Mouse (Mus musculus): ENCODE measurements around the gene Gorasp1. TPM values are rescaled to one million over a fixed set of nuclear protein-coding genes. Genes with fewer than 3 reads are reported as not detected.

Gorasp1 gene
- polyA plus RNA-seq, 1 experiment from 2014 or later = 26.5 TPM

- peaks cover 46% of the 10 kb centered on the region for H3K4me1 ChIP-seq
- no peak overlapping the region for H3K4me3 ChIP-seq
These were observed 29.0 kb upstream of the Gorasp1 start for GRCm38 (mm10) chr9:119966221-119966910.

DNA sequence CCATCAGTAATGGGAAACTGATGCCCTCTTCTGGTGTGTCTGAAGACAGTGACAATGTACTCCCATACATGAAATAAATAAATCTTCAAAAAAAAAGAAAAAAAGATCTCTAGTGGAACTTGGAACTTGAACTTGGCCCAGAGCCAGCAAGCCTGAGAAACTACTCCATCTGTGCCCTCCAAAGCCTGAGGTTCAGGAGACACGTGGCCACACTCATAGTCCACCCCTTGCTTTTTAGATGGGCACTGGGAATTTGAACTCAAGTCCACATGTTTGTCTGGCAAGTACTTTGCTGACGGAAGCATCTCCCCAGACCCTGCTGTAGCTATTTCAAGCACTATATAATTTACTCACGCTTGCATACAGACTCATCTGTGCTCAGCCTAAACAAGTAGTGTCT lies 27.8 kb upstream of the Gorasp1 start:
- H3K4me1 ChIP-seq = peaks cover 34% of the 10 kb centered on the region
- no peaks in the 10 kb centered on the region for H3K9me3 ChIP-seq
- peaks cover 9% of the 10 kb centered on the region; the same call in 1 of the 2 replicates for H3K27me3 ChIP-seq (ENCODE audit: insufficient read depth, poor library complexity, severe bottlenecking)
- H3K36me3 ChIP-seq = no peaks in the 10 kb centered on the region
- no peak overlapping the region for H3K4me3 ChIP-seq
- 74% methylated on average over 3 of the region's 3 CpGs for WGBS
- H3K27ac ChIP-seq = 0 out of 2 replicates have a peak overlapping the region, but pooled peaks have one; percentile 25
- no peak for DNase-seq (ENCODE audit: low spot score)

More at GRCm38 (mm10) chr9:119966221-119966910, 29.0 kb upstream of the Gorasp1 start:
- Histone ChIP-seq H3K9me3 (no peaks in the 10 kb centered on the region), H3K27me3 (ENCODE audit: insufficient read depth, poor library complexity, severe bottlenecking) (peaks cover 9% of the 10 kb centered on the region; the same call in 1 of the 2 replicates), H3K36me3 (peaks cover 7% of the 10 kb centered on the region), H3K27ac (0 out of 2 replicates have a peak overlapping the region, but pooled peaks have one; percentile 25)
- DNase-seq (ENCODE audit: low spot score) = no peak
- WGBS = 80% methylated on average over 26 of the region's 26 CpGs

DNA sequence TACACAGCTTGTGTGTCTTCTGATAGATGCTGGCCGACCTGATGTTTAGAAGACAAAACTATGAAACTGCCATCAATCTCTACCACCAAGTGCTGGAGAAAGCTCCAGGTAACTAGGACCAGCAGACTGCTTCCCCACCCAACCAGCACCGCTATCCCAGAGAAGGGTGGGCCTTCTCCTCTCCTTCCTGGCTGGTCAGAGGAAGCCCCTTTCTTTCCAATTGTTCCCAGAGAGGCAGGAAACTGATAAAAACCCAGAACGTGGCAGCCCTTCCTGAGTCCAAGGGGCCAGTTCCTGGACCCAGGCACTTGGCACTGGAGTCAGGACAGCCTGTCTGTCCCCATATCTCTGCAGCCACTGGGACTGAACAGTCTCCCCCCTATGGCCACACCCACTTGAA lies 26.8 kb upstream of the Gorasp1 start:
- no peaks in the 10 kb centered on the region for H3K9me3 ChIP-seq
- peaks cover 31% of the 10 kb centered on the region for H3K4me1 ChIP-seq
- no peaks in the 10 kb centered on the region for H3K36me3 ChIP-seq
- H3K27me3 ChIP-seq (ENCODE audit: insufficient read depth, poor library complexity, severe bottlenecking) = peaks cover 9% of the 10 kb centered on the region; the same call in 1 of the 2 replicates
- DNase-seq (ENCODE audit: low spot score) = no peak
- peak overlapping the region; percentile 67 for H3K27ac ChIP-seq
- WGBS = 57% methylated on average over 3 of the region's 3 CpGs
- H3K4me3 ChIP-seq = peak overlapping the region; percentile 25; the same call in 1 of the 2 replicates

DNA sequence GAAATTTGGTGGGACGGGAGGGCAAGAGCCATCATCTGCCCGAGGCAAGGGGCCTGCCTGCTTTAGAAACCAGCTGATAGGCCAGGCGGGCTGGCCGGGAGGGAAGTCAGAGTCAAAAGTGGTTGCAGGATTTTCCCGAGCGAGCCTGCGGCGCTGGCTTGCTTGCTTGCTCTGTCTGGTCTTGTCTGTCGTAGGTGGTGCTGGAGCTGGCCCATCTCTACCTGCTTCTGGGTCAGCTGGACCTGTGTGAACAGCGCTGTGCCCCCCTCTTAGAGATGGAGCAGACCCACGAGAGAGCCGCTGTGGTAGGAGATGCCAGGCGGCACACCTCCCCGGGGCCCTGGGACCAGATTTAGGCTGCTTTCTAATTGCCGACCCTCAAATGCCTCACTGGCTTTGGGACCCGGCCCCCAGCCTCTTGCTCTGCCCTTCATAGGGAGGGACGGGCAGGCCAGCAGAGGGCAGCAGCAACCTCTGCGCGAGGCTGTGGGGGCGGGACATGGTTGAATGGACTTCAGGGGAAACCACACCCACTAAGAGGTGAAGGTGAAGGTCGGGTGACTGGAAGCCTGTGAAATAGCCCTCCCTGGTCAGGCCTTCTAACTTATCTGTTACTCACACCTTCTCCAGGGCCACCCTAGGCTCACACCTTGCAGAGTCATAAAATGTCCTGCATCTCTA lies 25.8 kb upstream of the Gorasp1 start:
- peaks cover 9% of the 10 kb centered on the region; the same call in 1 of the 2 replicates for H3K27me3 ChIP-seq (ENCODE audit: insufficient read depth, poor library complexity, severe bottlenecking)
- peak overlapping the region; percentile 55 for H3K4me3 ChIP-seq
- no peaks in the 10 kb centered on the region for H3K9me3 ChIP-seq
- peak; percentile 92 for DNase-seq (ENCODE audit: low spot score)
- H3K27ac ChIP-seq = peak overlapping the region; percentile 76
- peaks cover 41% of the 10 kb centered on the region for H3K4me1 ChIP-seq
- WGBS = 6% methylated on average over 21 of the region's 21 CpGs
- H3K36me3 ChIP-seq = no peaks in the 10 kb centered on the region

DNA sequence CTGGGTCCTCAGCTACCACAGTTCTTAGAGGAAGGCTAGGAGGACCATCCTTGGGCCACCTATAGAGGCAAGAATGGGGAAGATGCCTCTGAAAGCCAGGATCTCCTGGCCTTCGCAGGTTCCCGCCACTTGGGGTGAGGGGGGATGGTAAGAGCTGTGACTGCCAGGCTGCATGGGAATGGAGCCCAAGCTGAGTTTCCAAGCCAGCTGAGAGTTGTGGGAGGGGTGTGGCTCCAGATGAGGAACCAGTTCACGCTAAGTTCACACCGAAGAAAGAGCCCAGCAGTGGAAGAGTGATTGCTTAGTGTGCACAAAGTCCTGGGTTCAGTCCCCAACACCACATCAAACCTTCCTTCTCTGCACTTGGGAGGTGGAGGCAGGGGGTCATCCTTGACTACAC lies 24.9 kb upstream of the Gorasp1 start:
- WGBS = 71% methylated on average over 4 of the region's 4 CpGs
- Histone ChIP-seq H3K27ac (no peak overlapping the region), H3K4me1 (peaks cover 31% of the 10 kb centered on the region), H3K9me3 (no peaks in the 10 kb centered on the region), H3K36me3 (no peaks in the 10 kb centered on the region), H3K4me3 (no peak overlapping the region), H3K27me3 (ENCODE audit: insufficient read depth, poor library complexity, severe bottlenecking) (peaks cover 9% of the 10 kb centered on the region; the same call in 1 of the 2 replicates)
- no peak for DNase-seq (ENCODE audit: low spot score)

DNA sequence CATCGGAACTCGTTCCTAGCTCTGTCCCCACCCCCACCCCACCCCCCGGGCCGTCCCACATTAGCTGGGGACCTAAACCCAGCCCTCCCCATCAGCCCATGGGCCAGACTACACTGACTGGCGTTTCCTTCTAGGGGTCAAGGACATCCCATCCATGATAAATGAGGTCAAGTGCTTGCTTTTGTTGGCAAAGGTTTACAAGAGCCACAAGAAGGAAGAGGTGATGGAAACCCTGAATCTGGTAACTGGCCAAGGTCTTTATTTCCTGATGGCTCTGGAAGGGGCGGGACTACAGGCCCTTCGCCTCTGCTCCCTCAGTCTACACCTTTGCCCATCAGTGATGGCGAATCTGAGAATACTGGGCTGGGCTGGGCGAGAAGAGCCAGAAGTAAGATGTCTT lies 21.5 kb upstream of the Gorasp1 start:
- no peak for DNase-seq (ENCODE audit: low spot score)
- Histone ChIP-seq H3K9me3 (no peaks in the 10 kb centered on the region), H3K36me3 (no peaks in the 10 kb centered on the region), H3K4me3 (no peak overlapping the region), H3K27ac (no peak overlapping the region), H3K4me1 (peaks cover 25% of the 10 kb centered on the region), H3K27me3 (ENCODE audit: insufficient read depth, poor library complexity, severe bottlenecking) (peaks cover 9% of the 10 kb centered on the region; the same call in 1 of the 2 replicates)
- 66% methylated on average over 9 of the region's 9 CpGs for WGBS

- H3K4me1 ChIP-seq = peaks cover 7% of the 10 kb centered on the region
- no peak overlapping the region for H3K27ac ChIP-seq
- DNase-seq (ENCODE audit: low spot score) = no peak
- H3K27me3 ChIP-seq (ENCODE audit: insufficient read depth, poor library complexity, severe bottlenecking) = no peaks in the 10 kb centered on the region
- no peaks in the 10 kb centered on the region for H3K36me3 ChIP-seq
- no peaks in the 10 kb centered on the region for H3K9me3 ChIP-seq
- WGBS = 80% methylated on average over 9 of the region's 9 CpGs
- no peak overlapping the region for H3K4me3 ChIP-seq
These were observed 14.0 kb upstream of the Gorasp1 start for GRCm38 (mm10) chr9:119951388-119951787.

- Histone ChIP-seq H3K36me3 (no peaks in the 10 kb centered on the region), H3K27me3 (ENCODE audit: insufficient read depth, poor library complexity, severe bottlenecking) (no peaks in the 10 kb centered on the region), H3K4me3 (no peak overlapping the region), H3K4me1 (peaks cover 7% of the 10 kb centered on the region), H3K9me3 (no peaks in the 10 kb centered on the region), H3K27ac (0 out of 2 replicates have a peak overlapping the region, but pooled peaks have one; percentile 22)
- 54% methylated on average over 6 of the region's 6 CpGs for WGBS
- DNase-seq (ENCODE audit: low spot score) = no peak
These were observed 13.1 kb upstream of the Gorasp1 start for GRCm38 (mm10) chr9:119950434-119950833.

GRCm38 (mm10) chr9:119948804-119949203 lies 11.4 kb upstream of the Gorasp1 start:
- Histone ChIP-seq H3K36me3 (no peaks in the 10 kb centered on the region), H3K4me1 (peaks cover 7% of the 10 kb centered on the region), H3K27ac (no peak overlapping the region), H3K4me3 (no peak overlapping the region), H3K9me3 (no peaks in the 10 kb centered on the region), H3K27me3 (ENCODE audit: insufficient read depth, poor library complexity, severe bottlenecking) (no peaks in the 10 kb centered on the region)
- WGBS = 48% methylated on average over 3 of the region's 3 CpGs
- DNase-seq (ENCODE audit: low spot score) = no peak

DNA sequence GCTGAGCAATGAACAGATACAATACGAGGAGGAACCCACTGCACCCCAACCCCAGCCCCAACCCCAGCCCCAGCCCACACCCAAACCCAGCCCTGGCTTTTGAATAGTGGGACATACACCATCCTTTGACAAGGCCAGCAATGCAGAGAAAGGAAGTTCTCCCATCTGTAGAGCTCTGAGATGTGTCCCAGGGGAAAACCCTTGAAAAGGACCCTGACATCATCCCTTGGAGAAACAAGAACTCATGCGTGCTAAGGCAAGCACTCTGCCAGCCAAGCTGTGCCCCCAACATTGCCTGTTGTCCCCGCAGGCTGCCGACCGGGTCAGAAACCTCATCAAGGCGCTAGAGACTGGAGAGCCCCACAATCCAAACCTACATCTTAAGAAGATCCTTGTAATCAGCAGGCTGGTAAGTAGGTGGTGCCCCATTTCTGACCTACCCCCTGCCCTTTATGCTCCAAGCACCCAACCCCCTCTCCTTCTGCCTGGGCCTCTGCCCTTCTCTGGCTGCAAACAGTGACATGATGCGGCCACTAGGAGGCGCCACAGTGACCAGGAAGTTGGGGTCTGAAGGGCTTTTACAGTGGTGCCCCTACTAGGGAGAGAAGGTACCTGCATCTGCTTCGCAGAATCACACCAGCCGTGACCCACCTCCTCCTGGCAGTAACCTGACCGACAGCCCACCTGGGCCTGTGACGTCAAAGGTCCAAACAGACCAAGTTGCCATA lies 8.0 kb upstream of the Gorasp1 start:
- no peak for DNase-seq (ENCODE audit: low spot score)
- no peak overlapping the region for H3K4me3 ChIP-seq
- H3K27ac ChIP-seq = no peak overlapping the region
- H3K27me3 ChIP-seq (ENCODE audit: insufficient read depth, poor library complexity, severe bottlenecking) = no peaks in the 10 kb centered on the region
- no peaks in the 10 kb centered on the region for H3K36me3 ChIP-seq
- peaks cover under 1% of the 10 kb centered on the region for H3K4me1 ChIP-seq
- WGBS = 71% methylated on average over 12 of the region's 12 CpGs
- no peaks in the 10 kb centered on the region for H3K9me3 ChIP-seq

- no peak for DNase-seq (ENCODE audit: low spot score)
- 64% methylated on average over 1 of the region's 1 CpGs for WGBS
These were observed 6.0 kb upstream of the Gorasp1 start for GRCm38 (mm10) chr9:119943326-119943725.

DNA sequence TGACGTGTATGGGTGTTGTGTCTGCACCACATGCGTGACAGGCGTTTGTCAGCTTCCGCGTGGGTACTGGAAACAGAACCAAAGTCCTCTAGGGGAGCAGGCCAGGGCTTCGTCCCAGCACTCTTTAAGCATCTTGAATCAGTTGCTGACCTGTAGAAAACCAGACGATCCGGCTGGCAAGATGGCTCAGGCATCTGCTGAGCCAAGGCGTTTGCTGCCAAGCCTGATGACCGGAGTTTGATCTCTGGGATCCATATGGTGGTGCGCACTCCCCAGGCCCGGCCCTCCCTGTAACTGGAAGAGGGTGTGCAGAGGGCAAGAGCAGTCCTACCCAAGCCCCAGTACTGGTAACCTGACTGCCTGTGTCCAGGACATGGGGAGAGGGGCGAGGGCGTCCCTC lies 4.5 kb upstream of the Gorasp1 start:
- 86% methylated on average over 14 of the region's 14 CpGs for WGBS
- no peak for DNase-seq (ENCODE audit: low spot score)

More at GRCm38 (mm10) chr9:119943326-119943725, 6.0 kb upstream of the Gorasp1 start:
- H3K4me3 ChIP-seq = no peak overlapping the region
- H3K27ac ChIP-seq = 0 out of 2 replicates have a peak overlapping the region, but pooled peaks have one; percentile 42
- no peaks in the 10 kb centered on the region for H3K36me3 ChIP-seq
- no peaks in the 10 kb centered on the region; the same call in 1 of the 2 replicates for H3K4me1 ChIP-seq
- H3K27me3 ChIP-seq (ENCODE audit: insufficient read depth, poor library complexity, severe bottlenecking) = no peaks in the 10 kb centered on the region
- H3K9me3 ChIP-seq = no peaks in the 10 kb centered on the region

More for the DNA sequence above, 4.5 kb upstream of the Gorasp1 start:
- Histone ChIP-seq H3K27me3 (ENCODE audit: insufficient read depth, poor library complexity, severe bottlenecking) (no peaks in the 10 kb centered on the region), H3K4me1 (peaks cover 12% of the 10 kb centered on the region), H3K9me3 (no peaks in the 10 kb centered on the region), H3K36me3 (no peaks in the 10 kb centered on the region), H3K4me3 (no peak overlapping the region), H3K27ac (no peak overlapping the region)

Data from heart, embryonic 10.5 days (tissue).